ENCODE assay signal across 19 mouse cellular contexts in genomic region chr4:141157485-141157884, GRCm38 (mm10). TPM values are rescaled to one million over a fixed set of nuclear protein-coding genes. Genes with fewer than 3 reads are reported as not detected.
DNase-seq lines count a peak whose midpoint lies in the region; ATAC-seq and TF ChIP-seq lines count a peak whose summit lies in the region.
"Had no signal": no experiment of that assay in that cellular context is flagged by ENCODE, and none has a peak within 500 bp of the region (broad histone marks: within the 10 kb centered on the region; RNA-seq: fewer than 3 reads in every experiment).

No protein-coding gene starts in this region.

- no peaks in the 10 kb centered on the region for H3K9me3 ChIP-seq in liver, embryonic 11.5 days (ENCODE audit: control insufficient read depth, low read length)
- H3K9me3 ChIP-seq in intestine, embryonic 15.5 days, result no peaks in the 10 kb centered on the region
- H3K9me3 ChIP-seq in liver, postnatal 0 days (ENCODE audit: low read length), result no peaks in the 10 kb centered on the region
- H3K9me3 ChIP-seq: embryonic facial prominence, embryonic 13.5 days; forebrain, embryonic 15.5 days; hindbrain, embryonic 13.5 days; limb, embryonic 12.5 days; midbrain, embryonic 12.5 days had no signal

- peaks cover 57% of the 10 kb centered on the region for H3K4me1 ChIP-seq in liver, embryonic 11.5 days (replicated peaks; ENCODE audit: control insufficient read depth, insufficient read depth, low read length)
- peaks cover 30% of the 10 kb centered on the region for H3K4me1 ChIP-seq in intestine, embryonic 15.5 days (replicated peaks)
- peaks cover 67% of the 10 kb centered on the region for H3K4me1 ChIP-seq in liver, postnatal 0 days (ENCODE audit: insufficient read depth)

- H3K27me3 ChIP-seq in liver, embryonic 11.5 days (replicated peaks; ENCODE audit: control insufficient read depth, insufficient read depth, low read length), result no peaks in the 10 kb centered on the region
- H3K27me3 ChIP-seq in intestine, embryonic 15.5 days (replicated peaks), result no peaks in the 10 kb centered on the region
- no peaks in the 10 kb centered on the region for H3K27me3 ChIP-seq in liver, postnatal 0 days (ENCODE audit: insufficient read depth, low read length)
- H3K27me3 ChIP-seq: CH12.LX; embryonic facial prominence, embryonic 13.5 days; forebrain, embryonic 15.5 days; hindbrain, embryonic 13.5 days; limb, embryonic 12.5 days; midbrain, embryonic 12.5 days had no signal

- no peak for ATAC-seq in liver, embryonic 11.5 days (replicated peaks; ENCODE audit: low FRiP score)
- no peak for ATAC-seq in intestine, embryonic 15.5 days
- ATAC-seq in liver, postnatal 0 days, result no peak
- ATAC-seq: forebrain, embryonic 15.5 days; inflammation-experienced regulatory T-cells, adult 6 months had no signal

- no peaks in the 10 kb centered on the region for H3K36me3 ChIP-seq in liver, embryonic 11.5 days (ENCODE audit: control insufficient read depth, insufficient read depth, low read length)
- H3K36me3 ChIP-seq in intestine, embryonic 15.5 days, result no peaks in the 10 kb centered on the region
- H3K36me3 ChIP-seq in liver, postnatal 0 days (replicated peaks; ENCODE audit: insufficient read depth, low read length), result peaks cover 5% of the 10 kb centered on the region; the same call in 1 of the 2 replicates
- H3K36me3 ChIP-seq: embryonic facial prominence, embryonic 13.5 days; forebrain, embryonic 15.5 days; hindbrain, embryonic 13.5 days; midbrain, embryonic 12.5 days had no signal

- no peak overlapping the region for H3K4me3 ChIP-seq in liver, embryonic 11.5 days (ENCODE audit: low read depth, low read length)
- no peak overlapping the region for H3K4me3 ChIP-seq in intestine, embryonic 15.5 days (replicated peaks)
- H3K4me3 ChIP-seq in liver, postnatal 0 days (ENCODE audit: low read depth, low read length), result no peak overlapping the region
- H3K4me3 ChIP-seq: embryonic facial prominence, embryonic 13.5 days; forebrain, embryonic 15.5 days; hindbrain, embryonic 13.5 days; limb, embryonic 12.5 days; midbrain, embryonic 12.5 days had no signal

- TF ChIP-seq CTCF in liver, postnatal 0 days (IDR thresholded peaks at IDR 0.05; ENCODE audit: low read depth), result no peak

- 76% methylated on average over 4 of the region's 4 CpGs for WGBS in liver, embryonic 11.5 days
- 56% methylated on average over 4 of the region's 4 CpGs for WGBS in intestine, embryonic 15.5 days
- 51% methylated on average over 4 of the region's 4 CpGs for WGBS in liver, postnatal 0 days (ENCODE audit: insufficient replicate concordance)

- H3K27ac ChIP-seq in liver, embryonic 11.5 days (ENCODE audit: low read depth, low read length), result no peak overlapping the region
- peak overlapping the region; percentile 83 for H3K27ac ChIP-seq in intestine, embryonic 15.5 days
- peak overlapping the region; percentile 40; the same call in 1 of the 2 replicates for H3K27ac ChIP-seq in liver, postnatal 0 days (ENCODE audit: low read depth)
- H3K27ac ChIP-seq: embryonic facial prominence, embryonic 13.5 days; forebrain, embryonic 15.5 days; hindbrain, embryonic 13.5 days; limb, embryonic 12.5 days; midbrain, embryonic 12.5 days had no signal

- peak overlapping the region; percentile 32; the same call in 1 of the 2 replicates for H3K9ac ChIP-seq in liver, embryonic 11.5 days (ENCODE audit: low read depth, low read length)
- no peak overlapping the region for H3K9ac ChIP-seq in intestine, embryonic 15.5 days
- H3K9ac ChIP-seq in liver, postnatal 0 days (replicated peaks), result 0 out of 2 replicates have a peak overlapping the region, but pooled peaks have one; percentile 1
- H3K9ac ChIP-seq: embryonic facial prominence, embryonic 13.5 days; forebrain, embryonic 15.5 days; hindbrain, embryonic 13.5 days; limb, embryonic 12.5 days; midbrain, embryonic 12.5 days had no signal

- TF ChIP-seq EP300 in liver, postnatal 0 days (IDR thresholded peaks at IDR 0.05; ENCODE audit: low read depth), result no peak

- H3K4me2 ChIP-seq in liver, embryonic 11.5 days, result no peak overlapping the region
- H3K4me2 ChIP-seq in intestine, embryonic 15.5 days (replicated peaks), result no peak overlapping the region
- H3K4me2 ChIP-seq in liver, postnatal 0 days (ENCODE audit: low read depth, low read length), result no peak overlapping the region
- H3K4me2 ChIP-seq: embryonic facial prominence, embryonic 13.5 days; forebrain, embryonic 15.5 days; hindbrain, embryonic 13.5 days; limb, embryonic 12.5 days; midbrain, embryonic 12.5 days had no signal

- no peak for DNase-seq in liver, embryonic 11.5 days (ENCODE audit: low spot score)
- no peak for DNase-seq in liver
- DNase-seq in liver, postnatal 0 days, result no peak
- DNase-seq in urinary bladder, adult 2 months (ENCODE audit: low spot score), result no peak
- no peak for DNase-seq in lung, postnatal 36 days
- DNase-seq in layer of hippocampus, postnatal 14 days (ENCODE audit: low spot score in 2 of 2), result no peak
- DNase-seq: cerebellum, adult 8-10 months; gastrocnemius, postnatal 14 days; kidney, postnatal 36 days; lung, adult 2 months; right cerebral cortex, postnatal 25 days had no signal

RNA-seq across cellular contexts. Expression of gene Fbxo42, which starts 9.8 kb away (rescaled TPM):
- polyA plus RNA-seq in liver, embryonic 11.5 days (2014; fragmentation: Nextera tagmentation; extraction: Ambion mirVana), result 26.0 and 28.7 TPM in 2 replicates
- 17.4 and 18.7 TPM in 2 replicates for polyA plus RNA-seq in intestine, embryonic 15.5 days (2015; fragmentation: Nextera tagmentation; extraction: Ambion mirVana)
- 11.2 and 11.7 TPM in 2 replicates for polyA plus RNA-seq in liver, postnatal 0 days (2015; fragmentation: Nextera tagmentation; extraction: Ambion mirVana)
- 12.2 and 13.9 TPM in 2 replicates for polyA plus RNA-seq in urinary bladder, adult 2 months (2012; rRNA removed)
- 10 to 100 TPM; 22.6 to 24.9 TPM for total RNA-seq in layer of hippocampus, postnatal 14 days (2021)

RNA-seq across cellular contexts. Expression of gene Szrd1, which starts 17.9 kb away (rescaled TPM):
- 24.7 and 26.2 TPM in 2 replicates for polyA plus RNA-seq in liver, embryonic 11.5 days (2014; fragmentation: Nextera tagmentation; extraction: Ambion mirVana)
- polyA plus RNA-seq in intestine, embryonic 15.5 days (2015; fragmentation: Nextera tagmentation; extraction: Ambion mirVana), result 42.7 and 44.3 TPM in 2 replicates
- 16.8 and 17.7 TPM in 2 replicates for polyA plus RNA-seq in liver, postnatal 0 days (2015; fragmentation: Nextera tagmentation; extraction: Ambion mirVana)
- 32.6 and 44.2 TPM in 2 replicates for polyA plus RNA-seq in urinary bladder, adult 2 months (2012; rRNA removed)
- total RNA-seq in layer of hippocampus, postnatal 14 days (2021), result 10 to 100 TPM; 49.8 to 63.7 TPM

RNA-seq across cellular contexts. Expression of gene Rsg1, which starts 56.3 kb away (rescaled TPM):
- polyA plus RNA-seq in liver, embryonic 11.5 days (2014; fragmentation: Nextera tagmentation; extraction: Ambion mirVana), result 4.5 and 4.6 TPM in 2 replicates
- polyA plus RNA-seq in intestine, embryonic 15.5 days (2015; fragmentation: Nextera tagmentation; extraction: Ambion mirVana), result 3.9 and 5.1 TPM in 2 replicates
- 0.43 and 0.79 TPM in 2 replicates for polyA plus RNA-seq in liver, postnatal 0 days (2015; fragmentation: Nextera tagmentation; extraction: Ambion mirVana)
- polyA plus RNA-seq in urinary bladder, adult 2 months (2012; rRNA removed), result 2.4 and 2.6 TPM in 2 replicates
- 1 to 10 TPM; 2.8 to 3.1 TPM for total RNA-seq in layer of hippocampus, postnatal 14 days (2021)
